Mouse (Mus musculus) kidney, adult 18-20 months (tissue): ENCODE data around the gene 1810013L24Rik.
A peak's percentile ranks its signal among the peaks of the same experiment; 100 is the strongest.

Experiments used
- DNase-seq: peaks from one replicate; pipeline ENCODE4 v3.0.0; 2021

Gene 1810013L24Rik

DNA sequence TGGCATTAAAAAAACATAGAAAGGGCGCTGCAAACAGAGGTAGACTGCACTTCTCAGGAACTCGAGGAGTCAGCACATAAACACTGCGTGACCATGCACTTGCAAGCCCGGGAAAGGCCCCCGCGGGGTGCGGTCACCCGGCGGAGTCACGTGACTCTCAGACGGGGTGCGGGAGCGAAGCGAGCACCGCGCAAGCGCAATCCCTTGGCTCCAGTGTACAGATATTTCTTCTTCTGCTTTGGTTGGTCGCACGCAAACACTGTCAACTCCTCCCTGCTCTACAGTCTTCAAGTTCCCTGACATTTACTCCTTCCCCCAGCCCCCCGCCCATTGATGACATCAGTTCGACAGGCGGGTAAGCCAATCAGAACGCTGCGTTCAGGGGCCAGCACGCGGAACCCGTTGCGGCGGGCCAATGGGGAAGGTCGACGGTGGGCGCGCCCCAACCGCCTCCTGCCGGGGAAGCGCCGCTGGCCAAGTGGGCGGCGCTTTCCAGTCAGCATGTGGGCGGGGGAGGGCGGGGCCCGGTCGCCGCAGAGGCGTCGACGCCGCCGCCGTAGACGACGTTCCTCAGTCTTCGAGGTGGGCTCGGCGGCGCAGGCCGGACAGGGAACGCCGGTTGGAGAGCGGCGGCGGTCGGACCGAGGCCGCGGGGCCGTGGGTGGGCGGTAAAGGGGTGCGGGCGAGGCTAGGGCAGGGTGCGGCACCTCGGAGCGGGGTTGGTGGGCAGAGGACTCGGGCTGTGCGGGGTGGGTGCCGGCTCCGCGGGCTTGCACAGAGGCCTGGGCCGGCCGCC is at the start of gene 1810013L24Rik:
1810013L24Rik (plus strand) TSS at position 537 of the 796 bp plus-strand sequence.
- peak; percentile 96 for DNase-seq

DNA sequence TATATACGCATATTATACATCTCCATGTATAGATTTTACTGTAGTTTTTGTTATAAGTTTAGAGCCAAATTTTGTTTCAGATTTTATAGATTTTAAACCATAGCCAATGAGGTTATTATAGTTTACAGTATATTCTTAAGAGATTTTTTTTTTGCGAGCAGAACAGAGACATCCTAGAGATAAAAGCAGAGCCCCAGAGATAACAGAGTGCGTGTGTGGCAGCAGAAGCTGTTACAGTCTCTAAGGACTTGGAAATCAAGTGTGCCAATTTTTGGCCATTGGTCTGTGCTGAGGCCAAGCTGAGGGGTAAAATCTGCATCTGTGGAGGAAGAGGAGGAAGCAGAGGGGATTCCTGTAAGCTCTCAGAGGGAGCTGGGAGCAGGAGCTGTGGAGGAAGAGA is 49.7 kb upstream of the 1810013L24Rik start:
- DNase-seq = no peak

DNA sequence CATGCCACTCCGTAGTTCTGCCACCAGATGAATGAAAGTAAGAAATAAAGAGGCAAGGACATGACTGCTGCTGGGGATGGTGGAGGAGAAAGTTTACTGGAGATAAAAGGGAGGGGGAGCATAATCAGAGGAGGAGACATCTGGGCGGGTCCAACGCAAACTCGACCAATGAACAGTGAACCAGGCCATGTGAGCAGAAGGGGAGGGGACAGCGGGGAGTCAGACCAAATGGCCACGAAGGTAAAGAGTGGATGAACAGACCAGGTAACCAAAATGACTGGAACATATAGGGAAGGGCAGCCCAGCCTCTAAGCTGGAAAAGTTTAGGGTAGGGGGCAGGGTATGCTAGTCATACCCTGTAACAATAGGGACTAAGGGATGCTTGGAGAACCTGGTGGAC is 48.7 kb upstream of the 1810013L24Rik start:
- no peak for DNase-seq

DNA sequence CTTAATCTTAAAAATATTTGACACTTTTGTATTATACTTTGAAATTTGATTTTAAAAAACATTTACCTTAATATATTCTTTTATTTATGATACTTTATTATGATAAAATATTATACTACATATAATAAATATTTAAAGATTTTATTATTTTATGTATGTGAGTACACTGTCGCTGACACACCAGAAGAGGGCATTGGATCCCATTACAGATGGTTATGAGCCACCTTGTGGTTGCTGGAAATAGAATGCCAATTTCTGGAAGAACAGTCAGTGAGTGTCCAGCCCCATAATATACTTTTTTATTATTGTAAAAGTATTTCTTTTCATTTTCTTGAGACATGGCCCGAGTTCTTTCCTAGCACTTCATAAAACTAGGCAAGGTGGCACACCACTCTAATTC is 48.2 kb upstream of the 1810013L24Rik start:
- no peak for DNase-seq

DNA sequence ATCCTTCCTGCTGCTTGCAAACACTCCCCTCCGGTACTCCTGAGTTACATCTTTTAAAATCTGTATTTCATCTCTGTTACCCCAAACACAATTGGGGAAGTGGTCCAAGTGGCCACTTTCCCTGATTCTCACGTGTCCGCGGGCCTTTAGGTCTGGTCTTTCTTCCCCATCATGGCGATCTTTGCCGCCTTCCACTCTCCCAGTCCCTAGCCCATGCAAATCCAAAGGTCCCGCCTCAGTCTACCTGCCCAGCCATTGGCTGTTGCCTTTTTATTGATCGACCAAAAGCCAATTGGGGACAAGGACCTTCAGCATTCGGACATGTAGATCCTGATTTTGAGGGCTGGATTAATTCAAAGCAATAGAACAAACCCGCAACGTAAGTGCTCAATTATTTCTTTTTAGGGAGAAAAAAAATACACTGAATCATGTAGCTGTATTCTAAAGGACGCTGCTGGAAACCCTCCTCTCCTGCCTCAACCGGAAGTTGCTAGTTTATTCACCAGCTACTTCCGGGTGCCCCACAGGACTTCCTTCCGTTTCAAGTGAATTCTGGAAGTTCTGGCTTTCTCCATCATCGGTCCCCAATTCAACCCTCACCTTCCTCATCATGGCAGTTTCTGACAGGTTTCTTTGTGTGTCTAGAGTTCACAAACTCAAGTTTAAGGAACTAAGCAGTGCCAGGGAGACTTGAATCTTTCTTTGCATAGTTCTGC is 46.5 kb upstream of the 1810013L24Rik start:
- DNase-seq = no peak

DNA sequence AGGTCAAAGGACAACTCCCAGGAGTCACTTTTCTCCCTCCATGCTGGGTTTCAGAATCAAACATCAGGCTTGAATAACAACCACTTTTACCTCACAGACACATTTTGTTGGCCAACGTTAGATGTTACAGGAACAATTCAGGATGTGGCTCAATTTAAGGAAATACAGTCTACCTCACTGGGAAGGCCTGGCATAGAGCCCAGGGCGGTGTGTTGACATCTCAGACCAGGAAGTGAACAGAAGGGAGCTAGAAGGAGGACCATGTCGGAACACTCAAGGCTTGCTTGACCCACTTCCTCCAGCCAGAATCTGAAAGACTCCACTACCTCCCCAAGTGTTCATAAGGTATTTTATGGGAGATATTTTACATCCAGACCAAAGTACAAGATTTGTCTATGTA is 45.1 kb upstream of the 1810013L24Rik start:
- DNase-seq = peak; percentile 17

DNA sequence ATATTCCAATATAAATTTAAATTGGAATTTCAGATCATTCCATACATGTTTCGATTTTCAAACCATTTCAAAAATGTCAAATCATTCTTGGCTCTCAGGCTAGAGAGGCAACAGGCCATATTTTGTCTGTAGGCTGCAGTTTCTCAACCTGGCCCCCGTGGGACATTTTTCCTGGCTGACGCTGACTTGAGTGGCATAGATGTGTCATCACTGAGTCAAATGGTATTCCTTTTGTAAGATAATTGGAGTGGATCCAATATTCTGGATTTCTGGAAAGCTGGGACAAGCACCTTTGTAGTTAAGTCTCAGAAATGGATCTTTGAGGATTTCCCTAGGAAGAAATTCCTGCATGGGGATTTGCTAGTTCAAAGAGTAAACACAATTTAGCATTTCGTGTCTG is 39.0 kb upstream of the 1810013L24Rik start:
- no peak for DNase-seq

DNA sequence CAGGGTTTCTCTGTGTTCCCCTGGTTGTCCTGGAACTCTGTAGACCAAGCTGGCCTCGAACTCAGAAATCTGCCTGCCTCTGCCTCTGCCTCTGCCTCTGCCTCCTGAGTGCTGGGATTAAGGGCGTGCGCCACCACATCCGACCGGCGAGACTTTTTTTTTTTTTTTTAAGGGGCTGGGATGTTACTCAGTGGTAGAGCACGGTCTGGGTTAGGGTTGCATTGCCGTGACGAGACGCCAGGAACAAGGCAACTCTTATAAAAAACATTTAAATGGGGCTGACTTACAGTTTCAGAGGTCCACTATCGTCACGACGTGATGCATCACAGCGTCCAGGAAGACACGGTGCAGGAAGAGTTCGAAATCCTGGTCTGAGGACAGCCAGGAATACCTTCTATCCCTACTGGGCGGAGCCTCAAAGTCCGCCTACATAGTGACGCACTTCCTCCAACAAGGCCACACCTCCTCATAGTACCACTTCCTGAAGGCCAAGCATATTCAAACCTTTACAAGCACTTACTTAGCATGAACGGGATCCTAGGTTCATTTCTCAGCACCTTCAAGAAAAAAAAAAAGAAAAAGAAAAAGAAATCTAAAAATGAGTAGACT is 37.8 kb upstream of the 1810013L24Rik start, which contains the start of gene Usp7:
Usp7 (minus strand) TSS at position 360 of the 609 bp plus-strand sequence.
- no peak for DNase-seq

DNA sequence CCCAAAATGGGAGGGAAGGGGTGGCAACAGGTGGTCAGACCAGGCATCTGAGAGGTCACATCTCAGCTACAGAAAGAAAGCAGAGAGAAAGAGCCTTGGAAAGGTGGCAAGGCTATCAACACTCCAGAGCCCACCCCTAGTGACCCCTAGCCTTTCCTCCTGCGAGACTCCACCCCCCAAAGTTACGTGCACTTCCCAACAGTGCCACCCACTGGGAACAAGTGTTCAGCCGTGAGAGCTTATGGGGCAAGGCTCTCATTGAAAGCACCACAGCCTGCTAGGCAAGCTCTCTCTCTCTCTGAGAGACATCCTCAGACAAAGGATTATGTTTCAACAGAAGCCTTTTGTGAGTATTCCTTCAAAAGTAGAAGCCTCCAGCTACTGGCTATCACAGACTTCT is 34.9 kb upstream of the 1810013L24Rik start:
- no peak for DNase-seq

DNA sequence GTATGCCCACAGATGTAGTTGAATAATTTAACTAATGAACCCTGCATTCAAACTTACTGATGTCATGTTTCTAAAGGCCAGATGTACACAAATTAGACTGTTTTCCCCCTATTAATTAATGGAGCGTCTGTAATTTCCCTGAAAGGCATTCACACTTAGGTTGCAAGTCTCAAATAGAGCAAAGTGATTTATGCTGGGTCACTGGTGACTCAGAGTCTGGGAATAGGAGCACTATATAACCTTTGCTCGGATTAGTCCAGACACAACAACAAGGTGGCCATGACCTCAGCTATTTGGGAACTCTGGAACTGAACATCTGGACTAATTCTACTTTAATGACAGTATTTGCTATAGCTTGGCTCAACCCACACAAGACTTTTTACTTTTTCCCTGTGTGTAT is 34.0 kb upstream of the 1810013L24Rik start:
- DNase-seq = no peak

DNA sequence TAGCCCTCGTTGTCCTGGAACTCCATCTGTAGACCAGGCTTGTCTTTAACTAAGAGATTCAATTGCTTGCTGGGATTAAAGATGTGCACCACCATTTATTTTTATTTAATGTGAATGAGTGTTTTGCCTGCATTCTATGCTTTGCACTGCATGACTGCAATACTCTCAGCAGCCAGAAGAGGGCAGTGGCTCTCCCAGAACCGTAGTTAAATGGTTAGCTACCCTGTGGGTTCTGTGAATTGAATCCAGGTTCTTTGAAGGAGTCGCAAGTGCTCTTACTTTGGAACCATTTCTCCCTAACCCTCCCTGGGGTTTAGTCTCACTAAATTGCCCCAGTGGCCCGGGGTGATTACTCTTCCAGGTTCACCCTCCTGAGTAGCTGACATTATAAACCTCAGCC is 23.2 kb upstream of the 1810013L24Rik start:
- DNase-seq = peak; percentile 54

DNA sequence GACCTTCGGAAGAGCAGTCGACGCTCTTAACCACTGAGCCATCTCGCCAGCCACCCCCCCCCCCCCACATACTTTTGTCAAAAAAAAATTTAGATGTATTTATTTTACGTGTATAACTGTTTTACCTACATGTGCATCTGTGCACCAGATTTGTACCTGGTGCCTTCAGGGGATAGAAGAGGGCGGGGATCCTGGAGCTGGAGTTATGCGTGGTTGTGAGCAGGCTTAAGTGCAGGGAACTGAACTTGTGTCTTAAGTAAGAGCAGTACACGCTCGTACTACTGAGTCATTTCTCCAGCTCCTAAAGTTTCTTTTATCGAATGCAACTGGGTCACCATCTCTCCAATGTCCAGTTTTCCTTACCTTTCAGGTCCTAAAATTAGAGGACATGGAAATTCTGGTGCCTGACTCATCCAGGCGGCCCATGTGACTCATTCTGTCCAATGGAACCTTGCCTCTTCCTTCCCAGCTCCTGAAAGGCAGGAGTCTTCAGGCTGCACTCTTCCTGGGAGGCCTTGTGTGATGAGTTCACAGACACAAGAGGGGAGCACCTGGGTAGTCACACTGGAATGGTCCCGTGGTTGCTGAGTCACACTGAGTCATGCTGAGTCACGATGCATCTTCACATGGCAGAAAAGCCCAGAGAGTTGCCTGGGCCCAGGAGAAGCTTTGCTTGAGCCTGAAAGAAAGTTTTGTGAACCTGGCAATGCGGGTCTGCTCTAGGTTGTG is 19.3 kb upstream of the 1810013L24Rik start:
- no peak for DNase-seq

DNA sequence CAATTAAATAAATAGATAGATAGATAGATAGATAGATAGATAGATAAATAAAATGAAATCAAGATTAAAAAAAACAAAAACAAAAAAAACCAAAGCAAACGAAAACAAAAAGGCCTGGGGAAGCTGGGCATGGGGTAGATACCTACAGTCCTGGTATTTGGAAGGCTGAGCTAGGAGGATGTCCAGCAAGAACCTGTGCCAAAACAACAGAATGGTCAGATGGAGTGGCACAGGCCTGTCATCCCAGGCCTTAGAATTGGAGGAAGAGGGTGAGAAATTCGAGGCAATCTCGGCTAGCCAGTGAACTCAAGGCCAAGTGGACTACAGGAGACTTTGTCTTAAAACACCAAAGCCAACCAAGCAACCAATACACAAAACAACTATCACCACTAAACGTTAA is 12.0 kb upstream of the 1810013L24Rik start:
- DNase-seq = no peak

DNA sequence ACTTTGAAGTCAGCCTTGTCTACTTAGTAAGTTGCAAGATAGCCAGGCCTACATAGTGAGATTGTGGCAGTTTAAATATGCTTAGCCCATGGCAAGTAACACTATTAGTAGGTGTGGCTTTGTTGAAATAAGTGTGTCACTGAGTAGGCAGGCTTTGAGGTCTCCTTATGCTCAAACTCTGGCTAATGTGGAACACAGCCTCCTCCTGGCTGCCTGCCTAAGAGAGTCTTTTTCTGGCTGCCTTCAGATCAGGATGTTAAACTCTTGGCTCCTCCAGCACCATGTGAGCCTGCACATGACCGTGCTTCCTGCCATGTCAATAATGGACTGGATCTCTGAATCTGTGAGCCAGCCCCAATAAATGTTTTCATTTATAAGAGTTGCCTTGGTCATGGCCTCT is 8.5 kb upstream of the 1810013L24Rik start:
- peak; percentile 37 for DNase-seq

DNA sequence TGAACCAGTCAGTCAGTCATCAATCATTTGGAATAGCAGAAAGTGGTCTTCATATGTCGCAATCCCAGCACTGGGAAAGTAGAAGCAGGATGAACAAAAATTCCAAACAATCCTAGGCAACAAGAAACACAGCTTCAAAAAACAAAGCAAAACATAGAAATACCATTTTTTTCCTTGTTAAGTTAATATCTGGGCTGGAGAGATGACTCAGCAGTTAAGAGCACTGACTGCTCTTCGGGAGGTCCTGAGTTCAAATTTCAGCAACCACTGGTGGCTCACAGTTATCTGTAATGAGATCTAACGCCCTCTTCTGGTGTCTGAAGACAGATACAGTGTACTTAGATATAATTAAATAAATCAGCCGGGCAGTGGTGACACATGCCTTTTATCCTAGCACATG is 7.3 kb upstream of the 1810013L24Rik start:
- no peak for DNase-seq

DNA sequence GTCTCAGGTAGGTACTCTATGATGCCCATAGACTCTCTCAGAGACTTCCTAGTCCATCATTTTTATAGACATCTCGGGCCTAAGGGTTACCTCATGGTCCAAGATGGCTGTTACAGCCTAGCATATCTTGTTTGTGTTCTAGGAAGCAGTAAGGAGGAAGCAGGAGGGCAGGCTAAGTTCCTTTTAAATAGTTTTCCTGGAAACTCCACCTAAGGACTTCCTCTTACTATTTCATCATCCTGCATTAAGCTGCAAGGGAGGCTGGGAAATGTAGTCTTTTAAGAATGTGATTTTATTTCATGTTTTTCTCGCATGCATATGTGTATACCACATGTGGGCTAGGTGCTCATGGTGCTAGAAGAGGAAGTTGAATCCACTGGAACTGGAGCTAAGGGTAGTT is 6.2 kb upstream of the 1810013L24Rik start:
- DNase-seq = no peak

DNA sequence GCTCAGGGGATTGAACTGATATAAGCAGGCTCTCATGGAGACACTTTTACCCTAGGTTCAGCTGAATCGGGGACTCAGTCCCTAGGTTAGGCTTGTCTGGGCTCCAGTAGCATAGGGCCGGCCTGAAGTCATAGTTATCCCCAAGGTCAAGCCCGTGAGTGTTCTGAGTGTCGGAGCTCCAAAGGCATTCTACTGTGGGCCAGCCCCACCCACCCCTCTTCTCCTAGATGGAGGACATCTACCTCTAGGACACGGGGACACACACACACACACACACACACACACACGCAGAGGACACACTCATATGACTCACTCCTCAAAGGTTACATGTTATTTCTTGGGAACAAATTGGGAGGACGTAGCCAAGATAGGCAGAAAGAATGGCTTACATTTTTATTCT is 2.5 kb upstream of the 1810013L24Rik start:
- DNase-seq = no peak

DNA sequence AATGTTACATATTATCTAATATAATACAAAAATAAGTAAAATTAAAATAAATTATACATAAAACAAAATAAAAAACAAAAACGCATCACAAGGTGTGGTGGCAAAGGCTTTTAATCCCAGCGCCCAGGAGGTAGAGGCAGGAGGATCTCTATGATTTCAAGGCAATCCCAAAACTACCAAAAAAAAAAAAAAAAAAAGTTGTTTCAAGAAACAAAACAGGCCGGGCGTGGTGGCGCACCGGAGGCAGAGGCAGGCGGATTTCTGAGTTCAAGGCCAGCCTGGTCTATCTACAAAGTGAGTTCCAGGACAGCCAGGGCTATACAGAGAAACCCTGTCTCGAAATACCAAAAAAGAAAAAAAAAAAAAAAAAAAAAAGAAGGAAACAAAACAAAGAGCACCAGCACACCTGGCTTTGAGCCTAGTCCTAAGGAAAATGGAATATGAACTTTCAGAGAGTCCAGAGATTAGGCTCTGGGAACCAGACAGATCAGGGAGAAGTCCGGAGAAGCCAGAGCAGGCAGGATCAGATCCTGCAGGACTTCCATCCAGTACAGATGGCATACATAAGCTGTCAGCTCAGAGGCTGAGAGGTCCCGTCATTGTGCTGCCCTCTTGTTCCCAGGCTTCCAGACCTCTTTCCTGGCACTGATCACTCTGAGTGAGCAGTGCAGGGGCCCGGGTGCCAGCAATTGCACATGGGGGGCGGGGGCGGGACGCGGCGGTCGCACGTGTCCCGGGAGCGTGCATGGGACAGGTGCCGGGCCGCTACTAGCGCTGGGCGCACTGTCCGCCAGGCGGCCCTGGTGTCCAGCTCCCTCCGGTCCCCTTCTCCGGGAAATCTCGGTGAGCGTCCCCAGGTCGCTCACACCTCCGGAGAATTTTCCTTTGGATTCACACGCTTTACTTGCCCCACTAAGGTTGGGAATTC is 1.0 kb upstream of the 1810013L24Rik start:
- no peak for DNase-seq

DNA sequence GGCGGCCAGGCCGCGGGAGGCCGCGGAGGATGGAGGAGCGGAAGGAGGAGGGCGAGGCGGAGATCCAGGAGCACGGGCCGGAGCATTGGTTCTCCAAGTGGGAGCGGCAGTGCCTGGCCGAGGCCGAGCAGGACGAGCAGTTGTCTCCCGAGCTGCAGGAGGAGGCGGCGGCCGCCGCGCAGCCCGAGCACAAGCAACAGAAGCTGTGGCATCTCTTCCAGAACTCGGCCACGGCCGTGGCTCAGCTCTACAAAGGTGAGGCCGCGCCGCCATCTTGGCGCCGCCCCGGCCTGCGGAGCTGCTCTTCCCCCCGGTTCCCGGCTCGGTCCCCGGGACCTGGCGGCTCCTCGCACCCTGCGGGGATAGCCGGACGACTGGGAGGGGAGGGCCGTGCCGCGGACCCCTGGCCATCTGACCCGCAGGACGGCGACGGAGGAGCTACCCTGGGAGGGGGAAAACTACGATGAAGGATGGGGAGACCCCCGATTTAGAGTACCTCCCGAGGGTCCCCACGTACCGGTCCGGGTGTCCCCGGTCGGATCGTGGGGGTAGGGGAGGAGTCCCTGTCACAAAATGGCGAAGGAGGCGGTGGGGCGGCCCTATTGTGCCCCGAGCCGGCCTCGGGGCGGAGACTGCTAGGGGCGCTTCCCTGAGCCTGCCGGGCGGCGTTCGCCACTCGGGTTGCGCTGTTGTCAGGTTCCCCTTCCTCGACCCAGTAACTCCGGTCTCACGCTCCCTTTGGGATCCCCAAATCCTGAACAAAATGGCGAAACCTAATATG is 721 bp downstream of the 1810013L24Rik start:
- peak; percentile 78 for DNase-seq

DNA sequence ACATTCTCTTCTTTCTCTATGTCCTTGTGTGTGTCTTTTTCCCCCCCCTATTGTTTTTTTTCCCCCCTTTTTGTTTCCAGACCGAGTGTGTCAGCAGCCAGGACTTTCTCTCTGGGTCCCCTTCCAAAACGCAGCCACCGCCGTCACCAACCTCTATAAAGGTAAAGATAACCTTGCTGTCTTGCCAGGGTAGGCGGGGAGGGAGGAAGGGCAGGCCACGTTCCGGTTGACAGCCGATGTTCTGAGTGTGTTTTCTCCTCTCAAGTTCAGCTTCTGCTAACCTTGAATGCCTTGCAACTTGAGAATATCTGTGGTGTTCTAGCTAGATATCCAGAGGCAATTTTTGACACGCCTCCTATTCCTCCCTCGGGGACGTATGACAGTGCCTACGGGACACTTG is 1.3 kb downstream of the 1810013L24Rik start:
- DNase-seq = peak; percentile 56

DNA sequence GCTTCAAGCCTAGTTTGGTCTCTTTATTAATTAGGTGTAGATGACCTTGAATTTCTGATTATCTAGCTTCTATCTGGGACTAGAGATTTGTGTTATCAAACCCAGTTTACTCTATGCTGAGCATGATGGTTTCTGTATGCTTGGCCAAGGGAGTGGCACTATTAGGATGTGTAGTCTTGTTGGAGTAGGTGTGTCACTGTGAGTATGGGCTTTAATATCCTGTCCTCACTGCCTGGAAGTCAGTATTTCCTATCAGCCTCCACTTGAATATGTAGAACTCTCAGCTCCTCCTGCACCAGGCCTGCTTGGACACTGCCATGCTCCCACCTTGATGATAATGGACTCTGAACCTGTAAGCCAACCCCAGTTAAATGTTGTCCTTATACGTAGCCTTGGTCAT is 7.0 kb downstream of the 1810013L24Rik start:
- DNase-seq = no peak
